Mouse (Mus musculus): ENCODE data around the gene Tmem144. TPM values are rescaled to one million over a fixed set of nuclear protein-coding genes. Genes with fewer than 3 reads are reported as not detected.

Tmem144 gene
- polyA plus RNA-seq, 1 experiment from 2014 or later: 5.1 TPM

- H3K4me3 ChIP-seq (ENCODE audit: low read depth, low read length): no peak overlapping the region
- H3K36me3 ChIP-seq (replicated peaks; ENCODE audit: control insufficient read depth, insufficient read depth, low read depth, low read length): no peaks in the 10 kb centered on the region
- H3K27ac ChIP-seq (replicated peaks; ENCODE audit: low read depth, low read length): no peak overlapping the region
- no peak overlapping the region for H3K9ac ChIP-seq (replicated peaks; ENCODE audit: low read length)
- 57% methylated on average over 8 of the region's 8 CpGs for WGBS
- H3K4me2 ChIP-seq (ENCODE audit: low read depth, low read length): no peak overlapping the region
- H3K9me3 ChIP-seq (replicated peaks; ENCODE audit: control insufficient read depth, low read length): no peaks in the 10 kb centered on the region
- no peak for ATAC-seq (replicated peaks; ENCODE audit: insufficient number of reproducible peaks, low FRiP score, low TSS enrichment, low read depth)
- DNase-seq (ENCODE audit: low spot score): no peak
- H3K4me1 ChIP-seq (ENCODE audit: control insufficient read depth, insufficient read depth, low read length): no peaks in the 10 kb centered on the region
- no peaks in the 10 kb centered on the region for H3K27me3 ChIP-seq (ENCODE audit: control insufficient read depth, insufficient read depth, low read length)
These were observed 34.7 kb upstream of the Tmem144 start for GRCm38 (mm10) chr3:79887161-79887855.

- 87% methylated on average over 23 of the region's 23 CpGs for WGBS
These were observed 34.0 kb upstream of the Tmem144 start for GRCm38 (mm10) chr3:79886357-79887091.

GRCm38 (mm10) chr3:79885686-79886356 lies 33.2 kb upstream of the Tmem144 start:
- no peak overlapping the region for H3K4me2 ChIP-seq (ENCODE audit: low read depth, low read length)
- no peak overlapping the region for H3K9ac ChIP-seq (replicated peaks; ENCODE audit: low read length)
- no peaks in the 10 kb centered on the region for H3K4me1 ChIP-seq (ENCODE audit: control insufficient read depth, insufficient read depth, low read length)
- no peaks in the 10 kb centered on the region for H3K27me3 ChIP-seq (ENCODE audit: control insufficient read depth, insufficient read depth, low read length)
- H3K4me3 ChIP-seq (ENCODE audit: low read depth, low read length): no peak overlapping the region
- 62% methylated on average over 19 of the region's 19 CpGs for WGBS
- H3K36me3 ChIP-seq (replicated peaks; ENCODE audit: control insufficient read depth, insufficient read depth, low read depth, low read length): no peaks in the 10 kb centered on the region
- ATAC-seq (replicated peaks; ENCODE audit: insufficient number of reproducible peaks, low FRiP score, low TSS enrichment, low read depth): no peak
- peak; percentile 39 for DNase-seq (ENCODE audit: low spot score)
- no peak overlapping the region for H3K27ac ChIP-seq (replicated peaks; ENCODE audit: low read depth, low read length)
- no peaks in the 10 kb centered on the region for H3K9me3 ChIP-seq (replicated peaks; ENCODE audit: control insufficient read depth, low read length)

More at GRCm38 (mm10) chr3:79886357-79887091, 34.0 kb upstream of the Tmem144 start:
- DNase-seq (ENCODE audit: low spot score): no peak
- no peak for ATAC-seq (replicated peaks; ENCODE audit: insufficient number of reproducible peaks, low FRiP score, low TSS enrichment, low read depth)
- H3K27me3 ChIP-seq (ENCODE audit: control insufficient read depth, insufficient read depth, low read length): no peaks in the 10 kb centered on the region
- H3K9me3 ChIP-seq (replicated peaks; ENCODE audit: control insufficient read depth, low read length): no peaks in the 10 kb centered on the region
- no peak overlapping the region for H3K4me3 ChIP-seq (ENCODE audit: low read depth, low read length)
- no peak overlapping the region for H3K27ac ChIP-seq (replicated peaks; ENCODE audit: low read depth, low read length)
- no peaks in the 10 kb centered on the region for H3K4me1 ChIP-seq (ENCODE audit: control insufficient read depth, insufficient read depth, low read length)
- no peaks in the 10 kb centered on the region for H3K36me3 ChIP-seq (replicated peaks; ENCODE audit: control insufficient read depth, insufficient read depth, low read depth, low read length)
- H3K9ac ChIP-seq (replicated peaks; ENCODE audit: low read length): no peak overlapping the region
- H3K4me2 ChIP-seq (ENCODE audit: low read depth, low read length): no peak overlapping the region

GRCm38 (mm10) chr3:79884761-79885189 lies 32.2 kb upstream of the Tmem144 start:
- WGBS: 46% methylated on average over 9 of the region's 9 CpGs
- H3K4me3 ChIP-seq (ENCODE audit: low read depth, low read length): no peak overlapping the region
- ATAC-seq (replicated peaks; ENCODE audit: insufficient number of reproducible peaks, low FRiP score, low TSS enrichment, low read depth) (no peak), DNase-seq (ENCODE audit: low spot score) (peak; percentile 73)
- H3K27ac ChIP-seq (replicated peaks; ENCODE audit: low read depth, low read length): no peak overlapping the region
- H3K9me3 ChIP-seq (replicated peaks; ENCODE audit: control insufficient read depth, low read length): no peaks in the 10 kb centered on the region
- no peaks in the 10 kb centered on the region for H3K36me3 ChIP-seq (replicated peaks; ENCODE audit: control insufficient read depth, insufficient read depth, low read depth, low read length)
- no peaks in the 10 kb centered on the region for H3K27me3 ChIP-seq (ENCODE audit: control insufficient read depth, insufficient read depth, low read length)
- no peak overlapping the region for H3K9ac ChIP-seq (replicated peaks; ENCODE audit: low read length)
- no peaks in the 10 kb centered on the region for H3K4me1 ChIP-seq (ENCODE audit: control insufficient read depth, insufficient read depth, low read length)
- no peak overlapping the region for H3K4me2 ChIP-seq (ENCODE audit: low read depth, low read length)

GRCm38 (mm10) chr3:79884305-79884704 lies 31.7 kb upstream of the Tmem144 start, which contains the start of gene Fam198b:
Gene Fam198b (plus strand): TSS chr3:79884533.
- Histone ChIP-seq H3K4me2 (ENCODE audit: low read depth, low read length) (no peak within 1 kb of the TSS), H3K9ac (replicated peaks; ENCODE audit: low read length) (no peak within 1 kb of the TSS), H3K4me3 (ENCODE audit: low read depth, low read length) (no peak within 1 kb of the TSS), H3K4me1 (ENCODE audit: control insufficient read depth, insufficient read depth, low read length) (no peaks in the 10 kb centered on the region), H3K27me3 (ENCODE audit: control insufficient read depth, insufficient read depth, low read length) (no peaks in the 10 kb centered on the region), H3K36me3 (replicated peaks; ENCODE audit: control insufficient read depth, insufficient read depth, low read depth, low read length) (no peaks in the 10 kb centered on the region), H3K9me3 (replicated peaks; ENCODE audit: control insufficient read depth, low read length) (no peaks in the 10 kb centered on the region), H3K27ac (replicated peaks; ENCODE audit: low read depth, low read length) (no peak within 1 kb of the TSS)
- DNase-seq (ENCODE audit: low spot score) (no peak), ATAC-seq (replicated peaks; ENCODE audit: insufficient number of reproducible peaks, low FRiP score, low TSS enrichment, low read depth) (no peak)
- WGBS: 65% methylated on average over 5 of the region's 5 CpGs

GRCm38 (mm10) chr3:79883092-79883491 lies 30.5 kb upstream of the Tmem144 start:
- ATAC-seq (replicated peaks; ENCODE audit: insufficient number of reproducible peaks, low FRiP score, low TSS enrichment, low read depth) (no peak), DNase-seq (ENCODE audit: low spot score) (peak; percentile 68)
- Histone ChIP-seq H3K9ac (replicated peaks; ENCODE audit: low read length) (no peak overlapping the region), H3K4me2 (ENCODE audit: low read depth, low read length) (no peak overlapping the region), H3K36me3 (replicated peaks; ENCODE audit: control insufficient read depth, insufficient read depth, low read depth, low read length) (no peaks in the 10 kb centered on the region), H3K4me1 (ENCODE audit: control insufficient read depth, insufficient read depth, low read length) (no peaks in the 10 kb centered on the region), H3K9me3 (replicated peaks; ENCODE audit: control insufficient read depth, low read length) (no peaks in the 10 kb centered on the region), H3K27me3 (ENCODE audit: control insufficient read depth, insufficient read depth, low read length) (no peaks in the 10 kb centered on the region), H3K4me3 (ENCODE audit: low read depth, low read length) (no peak overlapping the region), H3K27ac (replicated peaks; ENCODE audit: low read depth, low read length) (no peak overlapping the region)
- 42% methylated on average over 7 of the region's 7 CpGs for WGBS

- Histone ChIP-seq H3K9ac (replicated peaks; ENCODE audit: low read length) (no peak overlapping the region), H3K36me3 (replicated peaks; ENCODE audit: control insufficient read depth, insufficient read depth, low read depth, low read length) (no peaks in the 10 kb centered on the region), H3K27ac (replicated peaks; ENCODE audit: low read depth, low read length) (no peak overlapping the region), H3K4me1 (ENCODE audit: control insufficient read depth, insufficient read depth, low read length) (no peaks in the 10 kb centered on the region), H3K27me3 (ENCODE audit: control insufficient read depth, insufficient read depth, low read length) (no peaks in the 10 kb centered on the region), H3K9me3 (replicated peaks; ENCODE audit: control insufficient read depth, low read length) (no peaks in the 10 kb centered on the region), H3K4me2 (ENCODE audit: low read depth, low read length) (no peak overlapping the region), H3K4me3 (ENCODE audit: low read depth, low read length) (no peak overlapping the region)
- no peak for DNase-seq (ENCODE audit: low spot score)
- ATAC-seq (replicated peaks; ENCODE audit: insufficient number of reproducible peaks, low FRiP score, low TSS enrichment, low read depth): no peak
- WGBS: 71% methylated on average over 2 of the region's 2 CpGs
These were observed 29.1 kb upstream of the Tmem144 start for GRCm38 (mm10) chr3:79881645-79882044.

GRCm38 (mm10) chr3:79879246-79879645 lies 26.7 kb upstream of the Tmem144 start:
- Histone ChIP-seq H3K4me2 (ENCODE audit: low read depth, low read length) (no peak overlapping the region), H3K36me3 (replicated peaks; ENCODE audit: control insufficient read depth, insufficient read depth, low read depth, low read length) (no peaks in the 10 kb centered on the region), H3K27ac (replicated peaks; ENCODE audit: low read depth, low read length) (no peak overlapping the region), H3K4me3 (ENCODE audit: low read depth, low read length) (no peak overlapping the region), H3K4me1 (ENCODE audit: control insufficient read depth, insufficient read depth, low read length) (no peaks in the 10 kb centered on the region), H3K27me3 (ENCODE audit: control insufficient read depth, insufficient read depth, low read length) (no peaks in the 10 kb centered on the region), H3K9ac (replicated peaks; ENCODE audit: low read length) (no peak overlapping the region), H3K9me3 (replicated peaks; ENCODE audit: control insufficient read depth, low read length) (no peaks in the 10 kb centered on the region)
- DNase-seq (ENCODE audit: low spot score) (no peak), ATAC-seq (replicated peaks; ENCODE audit: insufficient number of reproducible peaks, low FRiP score, low TSS enrichment, low read depth) (no peak)
- 64% methylated on average over 9 of the region's 9 CpGs for WGBS
